Mouse (Mus musculus) liver, embryonic 14.5 days (tissue): ENCODE data around the gene Dhx37. TPM values are rescaled to one million over a fixed set of nuclear protein-coding genes. Genes with fewer than 3 reads are reported as not detected.
A peak's percentile ranks its signal among the peaks of the same experiment; 100 is the strongest.
"Not testable (repeated sequence)": the region's sequence is repeated elsewhere in the genome, so short reads cannot be mapped to it uniquely, and the experiment has no call there.

Source experiments
- ATAC-seq: fragments of 200-750 bp; cut with Nextera tagmentation; 2 replicates; pipeline ENCODE4 v1.8.0; 2017; ENCODE audit warnings: moderate number of reproducible peaks, mild to moderate bottlenecking, moderate library complexity; ENCODE audit not compliant: insufficient read depth
- DNase-seq, 3 experiments: peaks; one replicate each; pipeline ENCODE4 v3.0.0-alpha.2; 2012 to 2013; ENCODE audit warnings: low read depth in 3 of 3, low spot score in 3 of 3
- H3K27ac ChIP-seq: fragments of 300-500 bp; sonication (generic); 2 replicates; pipeline ENCODE4 v1.5.1; 2014; ENCODE audit warnings: moderate library complexity, mild to moderate bottlenecking, control low read depth, inconsistent platforms
- H3K27me3 ChIP-seq: fragments of 300-500 bp; sonication (generic); 2 replicates; pipeline ENCODE4 v1.6.1; 2014; ENCODE audit warnings: mild to moderate bottlenecking, low read length, moderate library complexity; ENCODE audit not compliant: control insufficient read depth, insufficient read depth
- H3K36me3 ChIP-seq: fragments of 300-500 bp; sonication (generic); replicated peaks from 2 replicates; pipeline ENCODE4 v1.6.1; 2014; ENCODE audit warnings: low read depth; ENCODE audit not compliant: control insufficient read depth, insufficient read depth
- H3K4me1 ChIP-seq, 2 experiments: fragments of 200-500 bp in 1 of 2; fragments of 300-500 bp in 1 of 2; sonication (generic) in 1 of 2; replicated peaks; 2 replicates each; pipeline ENCODE4 v1.6.1; 2012 to 2014; ENCODE audit warnings: antibody characterized with exemption in 1 of 2, inconsistent platforms in 1 of 2, low read length in 1 of 2; ENCODE audit not compliant: control insufficient read depth in 2 of 2, insufficient read depth in 2 of 2
- H3K4me2 ChIP-seq: fragments of 300-500 bp; sonication (generic); 2 replicates; pipeline ENCODE4 v1.6.1; 2014; ENCODE audit warnings: low read depth, mild to moderate bottlenecking, control low read depth, moderate library complexity
- H3K4me3 ChIP-seq, 2 experiments: fragments of 200-500 bp in 1 of 2; fragments of 300-500 bp in 1 of 2; sonication (generic) in 1 of 2; 2 replicates each; pipeline ENCODE4 v1.5.1; 2012 to 2014; ENCODE audit warnings: low read depth in 2 of 2, low read length in 2 of 2, mild to moderate bottlenecking in 2 of 2, control low read depth in 1 of 2, inconsistent platforms in 1 of 2, moderate library complexity in 1 of 2; ENCODE audit not compliant: insufficient read depth in 1 of 2
- H3K9ac ChIP-seq: fragments of 300-500 bp; sonication (generic); replicated peaks from 2 replicates; pipeline ENCODE4 v1.6.1; 2014; ENCODE audit warnings: mild to moderate bottlenecking, control low read depth, moderate library complexity
- H3K9me3 ChIP-seq: fragments of 300-500 bp; sonication (generic); 2 replicates; pipeline ENCODE4 v1.6.1; 2016; ENCODE audit warnings: low read length, mixed read lengths; ENCODE audit not compliant: control insufficient read depth
- CTCF ChIP-seq: IDR thresholded peaks from 2 replicates; pipeline ENCODE4 v1.5.1; 2016; ENCODE audit warnings: antibody characterized with exemption, low read depth, control low read depth
- EP300 ChIP-seq: IDR thresholded peaks from 2 replicates; pipeline ENCODE4 v1.6.1; 2016; ENCODE audit warnings: antibody characterized with exemption, low read depth
- WGBS: fragments of 180-500 bp; shearing (Covaris S2); extraction: QIAGEN DNeasy Blood & Tissue Kit; methylation state at CpG from one replicate; pipeline ENCODE4 v1.1.7; 2014; ENCODE audit not compliant: insufficient replicate concordance; 5-methylcytosine and 5-hydroxymethylcytosine counted together
- polyA plus RNA-seq, 2 experiments: library from polyadenylated mRNA; depleted of rRNA in 1 of 2; stranded (reverse) in 1 of 2; unstranded in 1 of 2; fragments of >200 nt; fragmentation: Nextera tagmentation in 1 of 2; extraction: Ambion mirVana in 1 of 2; gene quantifications; 2 replicates each; pipeline versions ENCODE4 v1.2.1 to v1.2.3; 2012 to 2014

The Dhx37 gene
- polyA plus RNA-seq, 2 experiments, result 2.2 to 8.1 TPM

DNA sequence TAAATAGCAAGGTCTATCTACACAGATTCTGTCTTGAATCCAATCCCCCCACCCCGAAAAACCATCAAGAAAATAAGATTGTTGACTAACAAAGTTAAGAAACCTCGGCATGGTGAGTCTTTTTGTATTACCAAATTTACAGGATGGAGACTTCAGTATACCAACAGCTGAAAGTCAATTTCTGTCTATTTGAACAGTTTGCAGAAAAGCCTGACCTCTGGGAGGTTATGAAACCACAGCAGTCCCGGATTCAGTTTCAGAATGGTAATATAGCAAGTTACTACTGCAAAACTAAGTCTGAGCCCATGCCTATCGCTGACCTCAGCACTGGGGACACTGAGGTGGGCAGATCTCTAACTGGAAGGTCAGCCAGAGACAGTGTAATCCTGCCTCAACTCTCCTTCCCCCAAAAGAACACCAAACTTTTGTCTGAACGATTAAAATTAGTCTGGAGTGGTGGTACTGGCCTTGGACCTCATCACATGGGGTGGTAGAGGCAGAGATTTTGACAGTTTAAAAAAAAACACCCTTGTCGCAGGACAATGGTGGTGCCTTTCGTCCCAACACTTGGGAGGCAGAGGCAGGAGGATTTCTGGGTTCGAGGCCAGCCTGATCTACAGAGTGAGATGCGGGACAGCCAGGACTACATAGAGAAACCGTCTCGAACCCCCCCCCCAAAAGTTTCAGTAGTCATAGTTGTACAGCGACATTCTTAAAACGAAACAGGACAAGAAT lies 45.4 kb downstream of the Dhx37 start:
- ATAC-seq, result no peak
- peak overlapping the region; percentile 91 for H3K4me2 ChIP-seq

DNA sequence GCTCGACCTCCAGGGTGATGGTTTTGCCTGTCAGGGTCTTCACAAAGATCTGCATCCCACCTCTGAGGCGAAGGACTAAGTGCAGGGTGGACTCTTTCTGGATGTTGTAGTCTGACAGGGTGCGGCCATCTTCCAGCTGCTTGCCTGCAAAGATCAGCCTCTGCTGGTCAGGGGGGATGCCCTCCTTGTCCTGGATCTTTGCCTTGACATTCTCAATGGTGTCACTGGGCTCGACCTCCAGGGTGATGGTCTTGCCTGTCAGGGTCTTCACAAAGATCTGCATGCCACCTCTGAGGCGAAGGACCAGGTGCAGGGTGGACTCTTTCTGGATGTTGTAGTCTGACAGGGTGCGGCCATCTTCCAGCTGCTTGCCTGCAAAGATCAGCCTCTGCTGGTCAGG lies 46.6 kb downstream of the Dhx37 start:
- H3K27ac ChIP-seq, H3K9me3 ChIP-seq, H3K4me2 ChIP-seq, H3K9ac ChIP-seq, ATAC-seq, DNase-seq, H3K27me3 ChIP-seq, H3K4me3 ChIP-seq: not testable (repeated sequence)
- Histone ChIP-seq H3K36me3 (peaks cover 24% of the 10 kb centered on the region), H3K4me1 (peaks cover 4 to 17% of the 10 kb centered on the region in 2 experiments)
- WGBS, result 76% methylated on average over 4 of the region's 6 CpGs

More for the DNA sequence above, 45.4 kb downstream of the Dhx37 start:
- Histone ChIP-seq H3K27me3 (no peaks in the 10 kb centered on the region), H3K4me3 (peak overlapping the region; percentile 92 to 95), H3K27ac (peak overlapping the region; percentile 89), H3K9me3 (no peaks in the 10 kb centered on the region), H3K9ac (peak overlapping the region; percentile 98), H3K36me3 (peaks cover 24% of the 10 kb centered on the region), H3K4me1 (peaks cover 9 to 24% of the 10 kb centered on the region in 2 experiments)
- no peak for DNase-seq
- TF ChIP-seq CTCF, result no peak
- WGBS, result 16% methylated on average over 13 of the region's 13 CpGs

DNA sequence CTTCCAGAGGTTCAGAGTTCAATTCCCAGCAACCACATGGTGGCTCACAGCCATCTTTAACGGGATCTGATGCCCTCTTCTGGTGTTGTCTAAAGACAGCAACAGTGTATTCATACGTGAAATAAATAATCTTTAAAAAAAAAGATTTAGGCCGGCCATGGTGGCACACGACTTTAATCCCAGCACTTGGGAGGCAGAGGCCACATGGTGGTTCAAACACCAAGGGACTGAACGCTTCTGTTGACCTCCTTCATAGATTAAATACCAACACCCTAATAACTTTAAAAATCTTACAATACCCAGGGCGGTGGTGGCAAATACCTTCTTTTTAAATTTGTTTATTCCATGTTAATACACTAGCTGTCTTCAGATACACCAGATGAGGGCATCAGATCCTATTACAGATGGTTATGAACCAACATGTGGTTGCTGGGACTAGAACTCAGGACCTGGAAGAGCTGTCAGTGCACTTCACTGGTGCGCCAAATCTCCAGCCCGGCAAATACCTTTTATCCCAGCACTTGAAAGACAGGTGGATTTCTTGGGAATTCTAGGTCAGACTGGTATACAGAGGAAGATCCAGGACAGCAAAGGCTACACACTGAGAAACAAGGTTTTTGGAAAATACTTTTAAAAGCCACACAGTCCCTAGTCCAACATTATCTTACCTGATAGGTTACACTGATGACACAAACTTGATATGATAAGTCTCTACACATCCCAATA lies 48.5 kb downstream of the Dhx37 start:
- no peak for DNase-seq
- no peak for ATAC-seq
- 69% methylated on average over 8 of the region's 8 CpGs for WGBS

DNA sequence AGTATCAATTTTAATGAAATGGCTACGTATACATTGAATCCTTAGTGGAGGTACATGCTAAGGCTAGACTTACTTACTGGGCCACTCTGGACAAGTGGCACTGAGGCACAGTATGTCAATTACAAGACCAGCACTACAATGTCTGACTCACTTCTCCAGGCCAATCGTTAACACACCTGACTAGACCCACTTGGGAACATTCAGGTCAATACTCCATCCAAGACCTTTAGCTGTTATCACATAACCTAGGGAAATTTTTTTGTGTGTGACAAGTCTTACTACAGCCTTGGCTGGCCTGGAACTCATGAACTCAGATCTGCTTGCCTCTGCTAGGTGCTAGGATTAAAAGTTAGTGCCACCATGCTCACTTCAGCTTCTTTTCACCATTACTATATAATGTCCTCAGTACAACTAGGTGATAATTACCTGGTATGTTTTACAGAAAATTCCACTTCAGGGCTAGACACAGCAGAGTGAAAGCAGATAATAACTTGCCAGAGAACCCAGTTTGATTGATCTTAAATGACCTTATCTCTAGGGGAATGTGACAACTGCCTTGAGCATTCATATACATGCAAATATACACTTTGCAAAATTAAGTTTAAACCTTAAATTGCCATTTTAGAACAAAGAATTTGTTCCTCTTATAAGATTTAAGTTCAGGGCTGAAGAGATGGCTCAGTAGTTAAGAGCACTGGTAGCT lies 49.3 kb downstream of the Dhx37 start:
- no peak overlapping the region for H3K4me3 ChIP-seq
- TF ChIP-seq EP300 (no peak), CTCF (no peak)
- no peak overlapping the region for H3K9ac ChIP-seq
- ATAC-seq (no peak), DNase-seq (no peak)
- no peaks in the 10 kb centered on the region for H3K27me3 ChIP-seq
- H3K4me1 ChIP-seq, result peaks cover 0 to 6% of the 10 kb centered on the region in 2 experiments; a peak in 3 of 4 replicates
- peaks cover 24% of the 10 kb centered on the region for H3K36me3 ChIP-seq
- no peak overlapping the region for H3K4me2 ChIP-seq
- WGBS, result 76% methylated on average over 2 of the region's 2 CpGs
- H3K27ac ChIP-seq, result no peak overlapping the region
- H3K9me3 ChIP-seq, result no peaks in the 10 kb centered on the region

More for the DNA sequence above, 48.5 kb downstream of the Dhx37 start:
- Histone ChIP-seq H3K4me3 (no peak overlapping the region), H3K27ac (no peak overlapping the region), H3K4me2 (no peak overlapping the region; the same call in 1 of the 2 replicates), H3K36me3 (peaks cover 24% of the 10 kb centered on the region), H3K9me3 (no peaks in the 10 kb centered on the region), H3K4me1 (peaks cover 2 to 8% of the 10 kb centered on the region in 2 experiments), H3K9ac (no peak overlapping the region), H3K27me3 (no peaks in the 10 kb centered on the region)
- TF ChIP-seq EP300 (no peak), CTCF (no peak)
